Mouse (Mus musculus): Measurements from ENCODE around the gene Chd2.

DNA sequence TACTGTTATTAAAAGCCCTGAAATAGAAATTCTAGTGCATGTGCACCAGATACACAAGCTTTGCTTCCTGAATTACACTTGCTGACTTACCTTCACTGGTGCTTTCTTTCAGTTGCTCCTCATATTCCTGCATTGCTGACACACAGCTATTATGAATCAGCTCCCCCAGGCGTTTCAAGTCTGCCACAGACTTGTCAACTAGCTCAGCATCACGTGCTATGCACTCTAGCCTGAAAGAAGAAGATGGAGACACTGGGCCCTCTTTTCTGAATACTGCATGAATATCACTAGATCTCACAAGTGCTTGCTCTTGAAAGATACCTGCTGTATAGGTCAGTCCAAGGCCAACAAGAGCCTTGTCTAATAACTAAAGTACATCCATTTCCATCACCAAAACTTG lies 78.1 kb downstream of the Chd2 start:
- TF ChIP-seq CTCF (IDR thresholded peaks at IDR 0.05; ENCODE audit: extremely low read depth, insufficient read depth, insufficient read length, insufficient replicate concordance) = no peak
- TF ChIP-seq POLR2A (IDR thresholded peaks at IDR 0.05; ENCODE audit: low read depth, low read length) = no peak
